Mouse (Mus musculus) embryonic facial prominence, embryonic 11.5 days (tissue): Measurements from ENCODE around the gene Gm2174. TPM values are rescaled to one million over a fixed set of nuclear protein-coding genes. Genes with fewer than 3 reads are reported as not detected.

Experiments used
- ATAC-seq: fragments of 200-750 bp; cut with Nextera tagmentation; replicated peaks from 2 replicates; pipeline ENCODE4 v1.8.0; 2017; ENCODE audit warnings: low read depth; ENCODE audit not compliant: insufficient number of reproducible peaks, low FRiP score, low TSS enrichment
- DNase-seq: peaks from one replicate; pipeline ENCODE4 v3.0.0-alpha.2; 2015; ENCODE audit warnings: low spot score
- H3K27ac ChIP-seq: fragments of 300-500 bp; sonication (generic); replicated peaks from 2 replicates; pipeline ENCODE4 v1.5.1; 2014; ENCODE audit warnings: mild to moderate bottlenecking, low read depth, low read length, control low read depth
- H3K27me3 ChIP-seq: fragments of 300-500 bp; sonication (generic); 2 replicates; pipeline ENCODE4 v1.6.1; 2014; ENCODE audit warnings: mild to moderate bottlenecking, low read length, moderate library complexity, mixed read lengths; ENCODE audit not compliant: control insufficient read depth, insufficient read depth
- H3K36me3 ChIP-seq: fragments of 300-500 bp; sonication (generic); replicated peaks from 2 replicates; pipeline ENCODE4 v1.6.1; 2014; ENCODE audit warnings: low read depth, mild to moderate bottlenecking, low read length, moderate library complexity, mixed read lengths; ENCODE audit not compliant: control insufficient read depth, insufficient read depth
- H3K4me1 ChIP-seq: fragments of 300-500 bp; sonication (generic); 2 replicates; pipeline ENCODE4 v1.6.1; 2014; ENCODE audit warnings: low read length, mixed read lengths; ENCODE audit not compliant: control insufficient read depth, insufficient read depth
- H3K4me2 ChIP-seq: fragments of 300-500 bp; sonication (generic); 2 replicates; pipeline ENCODE4 v1.6.1; 2014; ENCODE audit warnings: low read depth, mild to moderate bottlenecking, control low read depth, low read length, moderate library complexity
- H3K4me3 ChIP-seq: fragments of 300-500 bp; sonication (generic); 2 replicates; pipeline ENCODE4 v1.5.1; 2014; ENCODE audit warnings: low read depth, low read length, control low read depth
- H3K9ac ChIP-seq: fragments of 300-500 bp; sonication (generic); replicated peaks from 2 replicates; pipeline ENCODE4 v1.6.1; 2014; ENCODE audit warnings: mild to moderate bottlenecking, control low read depth, low read length
- H3K9me3 ChIP-seq: fragments of 300-500 bp; sonication (generic); replicated peaks from 2 replicates; pipeline ENCODE4 v1.6.1; 2016; ENCODE audit warnings: mild to moderate bottlenecking, low read length, inconsistent platforms, mixed read lengths; ENCODE audit not compliant: control insufficient read depth
- WGBS: fragments of 180-500 bp; shearing (Covaris S2); extraction: QIAGEN DNeasy Blood & Tissue Kit; methylation state at CpG from one replicate; pipeline ENCODE4 v1.1.7; 2014; 5-methylcytosine and 5-hydroxymethylcytosine counted together
- polyA plus RNA-seq: library from polyadenylated mRNA; unstranded; fragments of >200 nt; fragmentation: Nextera tagmentation; extraction: Ambion mirVana; gene quantifications from 2 replicates; pipeline ENCODE4 v1.2.1, GENCODE M21; 2014

Gene Gm2174
- 1.4 and 4.2 TPM in 2 replicates for polyA plus RNA-seq

DNA sequence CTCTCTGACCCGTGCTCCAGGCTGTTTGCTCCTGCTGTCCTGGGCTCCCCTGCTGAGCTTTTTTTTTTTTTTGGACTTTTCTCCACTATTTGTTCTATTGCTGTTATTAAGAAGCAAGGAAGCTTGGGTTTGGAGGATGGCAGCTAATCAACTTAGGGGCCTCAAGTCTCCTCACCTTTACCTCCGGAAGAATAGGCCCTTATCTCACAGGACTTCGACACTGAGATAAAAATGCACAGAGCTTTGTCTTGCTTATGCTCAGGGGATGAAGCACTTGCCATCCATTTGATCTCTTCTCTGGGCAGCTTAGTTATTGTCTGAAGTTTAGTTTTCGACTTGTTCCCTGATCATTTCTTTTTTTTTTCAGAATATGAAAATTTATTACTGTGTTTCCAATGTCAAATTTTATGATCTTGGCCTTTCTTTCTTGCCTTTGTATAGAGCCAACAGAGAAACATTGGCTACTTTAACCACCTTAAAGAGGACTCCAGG is at the start of gene Gm2174:
Gm2174 (plus strand) TSS at position 442 of the 492 bp plus-strand sequence.
- no peaks in the 10 kb centered on the region for H3K36me3 ChIP-seq
- H3K4me2 ChIP-seq = no peak within 1 kb of the TSS
- no peaks in the 10 kb centered on the region for H3K9me3 ChIP-seq
- no peak within 1 kb of the TSS for H3K27ac ChIP-seq
- ATAC-seq (no peak), DNase-seq (no peak)
- no peaks in the 10 kb centered on the region for H3K27me3 ChIP-seq
- H3K9ac ChIP-seq = no peak within 1 kb of the TSS
- 77% methylated on average over 4 of the region's 4 CpGs for WGBS
- no peaks in the 10 kb centered on the region for H3K4me1 ChIP-seq
- H3K4me3 ChIP-seq = no peak within 1 kb of the TSS

DNA sequence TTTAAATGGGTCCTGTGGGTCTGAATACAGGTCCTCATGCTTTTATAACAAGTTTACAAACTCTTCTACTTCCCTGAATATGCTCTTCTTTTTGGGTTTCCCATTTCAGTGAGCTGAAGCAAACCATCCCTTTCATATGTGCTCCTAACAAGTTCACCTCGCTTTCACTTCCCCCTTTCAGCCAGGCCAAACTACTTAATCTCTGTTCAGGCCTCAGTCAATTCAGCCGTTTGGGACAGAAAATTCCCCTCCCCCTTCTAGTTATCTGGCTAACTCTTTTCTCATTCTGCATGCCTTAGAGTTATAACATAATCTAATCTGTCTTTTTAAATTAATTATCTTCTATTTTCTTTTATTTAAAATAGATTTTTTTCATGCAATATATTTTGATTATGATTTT is 43.1 kb upstream of the Gm2174 start:
- H3K4me3 ChIP-seq = no peak overlapping the region
- 29% methylated on average over 2 of the region's 2 CpGs for WGBS
- H3K4me2 ChIP-seq = no peak overlapping the region
- no peak overlapping the region for H3K9ac ChIP-seq
- ATAC-seq (no peak), DNase-seq (no peak)
- H3K27me3 ChIP-seq = no peaks in the 10 kb centered on the region
- H3K4me1 ChIP-seq = no peaks in the 10 kb centered on the region
- no peaks in the 10 kb centered on the region for H3K36me3 ChIP-seq
- H3K27ac ChIP-seq = no peak overlapping the region
- no peaks in the 10 kb centered on the region for H3K9me3 ChIP-seq

DNA sequence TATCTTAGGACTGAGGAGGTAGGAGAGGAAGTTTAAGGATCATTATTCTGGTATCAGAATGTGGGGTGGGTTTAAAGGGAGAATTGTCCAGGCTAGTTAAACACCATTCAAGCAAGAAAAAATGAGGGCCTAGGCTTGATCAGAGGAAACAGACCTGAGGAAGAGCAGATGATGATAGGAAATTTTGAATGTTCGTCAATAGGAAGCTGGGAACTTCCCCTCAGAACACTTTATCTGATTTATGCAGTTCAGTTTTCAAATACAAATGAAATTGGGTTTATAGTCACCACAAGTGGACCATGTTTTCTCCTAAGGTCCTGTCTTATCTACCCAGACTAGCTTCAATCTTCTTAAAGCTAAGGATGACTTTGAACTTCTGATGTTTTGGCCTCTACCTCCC is 42.3 kb upstream of the Gm2174 start:
- WGBS = 79% methylated on average over 1 of the region's 1 CpGs

DNA sequence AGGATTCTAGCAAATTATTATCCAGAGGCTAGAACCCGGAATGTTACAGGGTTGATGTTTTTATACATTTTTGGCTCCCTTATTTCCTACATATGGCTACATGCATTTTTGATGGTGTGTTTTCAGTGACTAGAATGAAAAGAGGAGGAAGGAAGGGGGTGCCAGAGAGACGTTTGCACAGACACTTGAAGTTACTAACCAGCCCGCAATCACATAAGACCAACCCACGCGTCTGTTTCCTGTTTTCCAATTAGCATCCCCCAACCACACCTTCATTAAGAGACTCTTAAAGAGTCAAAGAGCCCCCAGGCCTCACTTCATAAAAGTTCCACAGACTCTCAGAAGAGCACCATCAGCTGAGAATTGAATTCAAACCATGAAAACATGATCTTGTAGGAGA is 41.6 kb upstream of the Gm2174 start:
- no peaks in the 10 kb centered on the region for H3K4me1 ChIP-seq
- H3K9ac ChIP-seq = no peak overlapping the region
- H3K36me3 ChIP-seq = no peaks in the 10 kb centered on the region
- H3K4me2 ChIP-seq = no peak overlapping the region
- ATAC-seq (no peak), DNase-seq (no peak)
- no peak overlapping the region for H3K27ac ChIP-seq
- H3K27me3 ChIP-seq = no peaks in the 10 kb centered on the region
- 60% methylated on average over 5 of the region's 5 CpGs for WGBS
- no peaks in the 10 kb centered on the region for H3K9me3 ChIP-seq
- no peak overlapping the region for H3K4me3 ChIP-seq

More for the DNA sequence above, 42.3 kb upstream of the Gm2174 start:
- H3K4me3 ChIP-seq = no peak overlapping the region
- no peak overlapping the region for H3K9ac ChIP-seq
- no peaks in the 10 kb centered on the region for H3K27me3 ChIP-seq
- H3K36me3 ChIP-seq = no peaks in the 10 kb centered on the region
- ATAC-seq (no peak), DNase-seq (no peak)
- H3K27ac ChIP-seq = no peak overlapping the region
- H3K4me2 ChIP-seq = no peak overlapping the region
- H3K4me1 ChIP-seq = no peaks in the 10 kb centered on the region
- no peaks in the 10 kb centered on the region for H3K9me3 ChIP-seq

DNA sequence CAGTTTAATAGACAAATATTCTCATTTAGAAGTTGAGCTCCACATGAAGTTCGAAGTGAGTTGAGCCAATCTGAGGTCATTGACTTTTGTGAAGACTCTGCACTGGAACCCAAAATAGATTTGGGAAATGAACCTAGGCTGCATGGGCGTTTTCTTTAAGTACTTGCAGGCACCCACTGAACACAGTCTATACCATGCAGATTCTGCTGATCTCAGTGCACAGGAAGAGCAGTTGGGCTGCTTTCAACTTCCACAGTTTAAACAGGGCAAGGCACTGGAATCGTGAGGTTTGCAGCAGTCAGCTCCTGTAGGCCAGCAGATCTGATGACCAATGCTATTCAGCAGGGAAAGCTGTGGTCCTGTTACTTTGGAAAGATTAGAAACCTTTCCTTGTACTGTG is 31.5 kb upstream of the Gm2174 start:
- H3K4me1 ChIP-seq = no peaks in the 10 kb centered on the region
- 74% methylated on average over 3 of the region's 3 CpGs for WGBS
- DNase-seq (no peak), ATAC-seq (no peak)
- H3K9ac ChIP-seq = no peak overlapping the region
- H3K4me3 ChIP-seq = no peak overlapping the region
- no peaks in the 10 kb centered on the region for H3K27me3 ChIP-seq
- H3K9me3 ChIP-seq = no peaks in the 10 kb centered on the region
- no peaks in the 10 kb centered on the region for H3K36me3 ChIP-seq
- no peak overlapping the region for H3K4me2 ChIP-seq
- no peak overlapping the region for H3K27ac ChIP-seq

DNA sequence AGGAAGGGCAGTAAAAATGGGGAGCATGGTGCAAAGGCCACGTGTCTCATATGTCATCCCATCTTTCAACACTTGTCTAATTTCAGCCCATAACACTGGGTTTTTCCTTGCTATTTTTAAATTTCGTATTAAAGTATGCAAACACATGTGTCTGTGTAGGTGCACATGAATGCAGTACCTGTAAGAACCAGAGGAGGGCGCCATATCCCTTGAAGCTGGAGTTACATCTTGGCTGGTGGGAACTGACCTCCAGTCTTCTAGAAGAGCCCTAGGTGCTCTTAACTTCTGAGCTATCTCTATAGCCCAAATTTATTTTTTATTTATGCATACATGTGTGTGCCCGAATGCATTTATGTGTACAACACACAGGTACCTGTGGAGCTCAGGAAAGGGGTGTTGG is 30.2 kb upstream of the Gm2174 start:
- no peaks in the 10 kb centered on the region for H3K9me3 ChIP-seq
- no peaks in the 10 kb centered on the region for H3K27me3 ChIP-seq
- H3K4me2 ChIP-seq = no peak overlapping the region
- H3K36me3 ChIP-seq = no peaks in the 10 kb centered on the region
- WGBS = 62% methylated on average over 4 of the region's 4 CpGs
- DNase-seq (no peak), ATAC-seq (no peak)
- no peak overlapping the region for H3K4me3 ChIP-seq
- H3K9ac ChIP-seq = no peak overlapping the region
- H3K27ac ChIP-seq = no peak overlapping the region
- no peaks in the 10 kb centered on the region for H3K4me1 ChIP-seq

DNA sequence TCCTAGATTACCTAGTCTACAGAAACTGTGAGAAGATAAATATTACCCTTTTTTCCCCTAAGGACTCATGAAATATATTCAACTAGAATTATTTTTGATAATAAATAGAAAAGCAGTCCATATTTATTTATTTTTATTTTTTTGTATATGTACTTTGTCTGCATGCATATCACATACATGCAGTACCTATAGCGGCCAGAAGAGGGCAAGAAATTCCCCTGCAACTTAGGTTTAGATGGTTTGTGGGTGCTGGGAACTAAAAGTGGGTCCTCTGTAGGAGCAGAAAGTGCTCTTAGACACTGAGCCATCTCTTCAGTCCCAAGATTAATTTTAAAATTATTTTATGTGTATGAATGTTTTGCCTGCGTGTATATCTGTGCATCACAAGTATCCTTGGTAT is 17.2 kb upstream of the Gm2174 start:
- 34% methylated on average over 2 of the region's 2 CpGs for WGBS
- H3K9me3 ChIP-seq = no peaks in the 10 kb centered on the region
- ATAC-seq (no peak), DNase-seq (no peak)
- no peak overlapping the region for H3K4me2 ChIP-seq
- H3K27ac ChIP-seq = no peak overlapping the region
- no peaks in the 10 kb centered on the region for H3K36me3 ChIP-seq
- no peak overlapping the region for H3K9ac ChIP-seq
- H3K4me1 ChIP-seq = no peaks in the 10 kb centered on the region
- no peak overlapping the region for H3K4me3 ChIP-seq
- no peaks in the 10 kb centered on the region for H3K27me3 ChIP-seq

DNA sequence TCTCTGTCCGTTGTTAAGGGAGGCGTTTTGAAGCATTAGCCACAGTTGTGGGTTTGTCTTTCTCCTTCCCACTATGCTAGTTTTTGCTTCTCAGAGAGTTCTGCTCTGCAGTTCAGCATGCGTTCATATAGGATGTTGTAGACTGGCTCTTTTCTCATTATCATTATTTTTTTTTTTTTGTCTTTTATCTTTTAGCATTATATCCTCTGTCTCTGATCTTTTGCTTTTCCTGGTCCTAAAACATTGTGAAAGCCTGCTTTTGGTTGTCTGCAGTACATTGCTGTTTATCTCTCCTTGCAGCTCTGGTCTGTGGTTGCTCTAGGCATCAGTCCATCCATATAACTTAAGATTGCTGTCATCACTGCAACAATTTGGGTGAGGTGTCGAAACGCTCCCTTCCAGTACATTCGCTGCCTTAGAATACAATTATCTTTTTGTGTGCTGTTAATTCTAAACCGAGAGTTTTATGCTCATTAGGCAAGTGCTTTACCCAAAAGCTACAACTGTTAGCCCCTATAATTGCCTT is 11.9 kb upstream of the Gm2174 start:
- 49% methylated on average over 7 of the region's 7 CpGs for WGBS

More for the DNA sequence above, 11.9 kb upstream of the Gm2174 start:
- Histone ChIP-seq H3K4me1 (no peaks in the 10 kb centered on the region), H3K4me2 (no peak overlapping the region), H3K9me3 (no peaks in the 10 kb centered on the region), H3K36me3 (no peaks in the 10 kb centered on the region), H3K27ac (no peak overlapping the region), H3K4me3 (no peak overlapping the region), H3K9ac (no peak overlapping the region), H3K27me3 (no peaks in the 10 kb centered on the region)
- DNase-seq = no peak
- ATAC-seq = no peak
